Mouse (Mus musculus) spleen, adult 10 weeks (tissue): ENCODE data around the gene Apoa5. TPM values are rescaled to one million over a fixed set of nuclear protein-coding genes. Genes with fewer than 3 reads are reported as not detected.

Experiments used
- polyA plus RNA-seq: library from polyadenylated mRNA; stranded (reverse); fragments of 350-450 nt; fragmentation: Illumina TruSeq; extraction: RNeasy Lipid Tissue Mini Kit (QIAGEN cat#74804); gene quantifications from one replicate; pipeline ENCODE4 v1.2.3, GENCODE M21; 2015; ENCODE audit warnings: low replicate concordance; ENCODE audit not compliant: insufficient read depth

The Apoa5 gene
- not detected for polyA plus RNA-seq

DNA sequence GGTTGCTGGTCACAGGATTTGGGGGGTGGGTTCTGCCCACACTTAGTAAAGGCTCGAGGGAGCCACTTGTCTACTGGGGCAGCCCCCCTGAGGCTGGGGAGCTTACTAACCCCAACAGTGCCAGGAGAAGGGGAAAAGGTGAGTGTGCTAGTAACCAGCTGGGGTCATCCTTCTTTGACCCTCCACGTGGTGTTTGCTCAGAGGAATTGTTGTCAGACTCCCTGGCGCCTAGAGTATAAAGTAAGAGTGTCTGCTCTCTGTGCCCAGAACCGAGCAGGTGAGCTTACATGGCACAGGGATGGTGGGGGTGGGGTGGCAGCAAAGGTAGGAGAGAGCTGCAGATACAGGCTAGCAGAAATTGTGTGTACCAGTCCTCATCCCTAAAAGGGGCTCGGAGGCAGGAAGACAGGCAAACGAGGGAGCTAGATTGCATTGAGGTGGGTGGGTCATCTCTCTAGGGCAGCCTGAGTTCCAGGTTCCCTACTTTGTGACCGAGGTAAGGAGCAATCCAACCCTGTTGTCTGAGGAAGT is at the start of gene Apoa5:
Apoa5 (plus strand) TSS at position 291 of the 531 bp plus-strand sequence.

GRCm38 (mm10) chr9:46228491-46228890 is 39.9 kb upstream of the Apoa5 start, which contains the start of gene Apoa1:
Apoa1 (plus strand) TSS chr9:46228580.

GRCm38 (mm10) chr9:46235596-46235648 is 33.0 kb upstream of the Apoa5 start, which contains the start of gene Apoc3:
Apoc3 (minus strand) TSS chr9:46235636.

DNA sequence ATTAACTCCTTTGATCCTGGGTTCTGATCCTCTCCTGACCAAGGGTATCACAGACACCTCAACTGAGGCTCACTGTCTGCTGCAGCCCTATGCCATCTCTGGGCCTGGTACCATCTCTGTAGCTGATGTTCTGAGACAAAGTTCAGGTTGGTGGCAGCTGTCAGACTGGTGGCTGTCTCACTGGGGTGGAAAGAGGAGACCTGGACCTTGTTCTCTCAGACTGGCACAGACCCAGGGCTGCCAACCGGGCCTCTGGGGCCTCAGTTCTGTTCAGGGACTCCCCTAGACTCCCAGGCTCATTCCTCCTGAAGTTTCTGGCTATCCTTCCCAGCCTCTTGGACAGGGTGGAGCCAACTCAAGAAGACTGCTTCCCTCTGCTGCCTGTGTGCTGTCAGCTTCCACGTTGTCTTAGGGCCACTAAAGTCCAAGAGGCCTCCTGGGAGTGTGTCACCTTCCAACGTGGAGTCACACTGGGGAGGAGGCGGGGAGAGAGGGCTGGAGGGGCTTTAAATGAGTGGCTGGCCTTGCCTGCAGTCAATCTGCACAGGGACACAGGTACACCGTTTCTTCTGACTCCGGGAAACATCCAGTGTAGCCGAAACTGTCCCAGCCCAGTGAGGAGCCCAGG is 27.8 kb upstream of the Apoa5 start, which contains the start of gene Apoa4:
Apoa4 (plus strand) TSS at position 171 of the 628 bp plus-strand sequence.

DNA sequence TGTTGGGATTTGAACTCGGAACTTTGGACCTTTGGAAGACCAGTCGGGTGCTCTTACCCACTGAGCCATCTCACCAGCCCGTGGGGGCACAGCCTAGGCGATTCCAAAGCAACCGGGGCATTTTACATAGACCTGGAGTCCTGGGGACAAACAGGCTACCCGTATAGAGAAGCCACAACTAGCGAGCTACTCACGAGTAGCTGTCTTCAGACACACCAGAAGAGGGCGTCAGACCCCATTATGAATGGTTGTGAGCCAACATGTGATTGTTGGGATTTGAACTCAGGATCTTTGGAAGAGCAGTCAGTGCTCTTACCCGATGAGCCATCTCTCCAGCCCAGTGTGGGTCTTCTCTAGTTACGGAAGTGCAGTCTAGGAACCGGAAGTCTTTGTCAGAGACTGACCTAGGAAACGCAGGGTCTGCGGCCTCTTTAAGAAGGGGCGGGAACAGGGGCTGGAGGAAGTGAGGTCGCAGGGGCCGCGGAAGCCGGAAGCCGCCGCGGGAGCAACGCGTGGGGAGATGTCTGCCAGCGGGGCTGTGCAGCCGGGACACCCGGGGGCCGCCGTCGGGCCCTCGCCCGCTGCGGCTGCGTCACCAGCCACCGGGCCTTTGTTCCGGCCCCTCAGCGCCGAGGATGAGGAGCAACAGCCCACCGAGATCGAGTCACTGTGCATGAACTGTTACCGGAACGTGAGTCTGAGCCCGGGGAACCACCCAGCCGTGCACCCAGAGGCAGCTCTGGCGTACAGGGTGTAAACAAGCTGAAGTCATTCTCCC is 4.4 kb downstream of the Apoa5 start, which contains the start of gene Zpr1:
Zpr1 (plus strand) TSS at position 388 of the 778 bp plus-strand sequence.

DNA sequence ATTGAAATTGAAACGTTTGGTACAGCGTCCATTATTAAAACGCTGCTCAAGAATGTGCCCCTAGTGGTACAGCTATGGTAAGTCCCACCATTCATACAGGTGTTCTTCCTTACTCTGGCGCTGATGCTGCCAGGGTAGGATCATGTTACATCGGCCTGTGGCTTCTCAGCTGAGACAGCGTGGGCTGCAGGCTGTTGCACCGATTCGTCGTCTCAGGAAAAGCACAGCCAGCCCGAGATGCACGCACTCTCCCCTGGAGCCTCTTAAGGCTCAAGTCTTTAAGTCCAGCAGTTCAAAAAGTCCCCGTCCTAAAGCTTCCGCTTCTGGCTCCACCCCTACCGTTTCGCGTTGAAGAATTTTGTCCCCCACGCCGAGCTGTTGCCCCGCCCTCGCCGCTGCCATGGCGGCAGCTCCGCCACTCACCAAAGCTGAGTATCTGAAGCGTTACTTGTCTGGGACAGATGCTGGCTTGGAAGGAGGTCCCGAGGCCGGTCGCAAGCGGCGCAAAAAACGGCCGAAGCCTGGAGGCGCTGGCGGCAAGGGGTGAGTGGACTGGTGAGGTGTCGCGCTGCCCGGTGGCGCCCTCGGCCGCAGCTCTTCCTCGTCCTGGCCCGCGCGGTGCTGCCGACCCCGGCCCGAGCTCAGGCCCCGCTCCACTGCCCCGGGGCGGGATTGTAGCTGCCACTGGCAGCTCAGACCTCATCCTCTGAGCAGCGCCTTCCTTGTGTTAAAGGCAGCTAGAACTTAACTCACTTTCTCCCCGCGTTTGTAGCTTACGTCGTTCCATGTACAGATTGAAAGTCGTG is 14.4 kb downstream of the Apoa5 start, which contains the start of gene Bud13:
Bud13 (plus strand) TSS at position 378 of the 806 bp plus-strand sequence.

DNA sequence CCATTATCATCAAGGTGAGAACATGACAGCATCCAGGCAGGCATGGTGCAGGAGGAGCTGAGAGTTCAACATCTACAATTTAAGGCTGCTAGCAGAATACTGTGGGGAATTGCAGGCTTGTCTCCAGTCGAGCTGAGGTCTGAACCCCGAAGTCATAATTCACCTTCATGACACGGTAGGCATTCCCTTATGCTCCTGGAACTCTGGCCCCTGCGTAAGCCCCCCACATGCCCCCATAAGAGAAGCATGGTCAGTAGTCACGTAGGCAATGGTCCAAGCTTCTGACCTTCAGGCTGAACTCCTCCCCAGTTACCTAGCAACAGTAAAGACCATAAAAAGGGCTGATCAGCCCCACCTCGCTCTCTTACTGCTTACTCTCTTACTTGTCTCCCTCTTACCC is 51.5 kb downstream of the Apoa5 start, which contains the start of gene 4931429L15Rik:
4931429L15Rik (minus strand) TSS at position 101 of the 400 bp plus-strand sequence.

Other genes starting within 250 kb of the Apoa5 start
- gene Apoa1, start 40.1 kb upstream of the Apoa5 start, polyA plus RNA-seq: not detected
- not detected for gene Apoc3, start 33.0 kb upstream of the Apoa5 start, polyA plus RNA-seq
- gene Apoa4, start 27.9 kb upstream of the Apoa5 start, polyA plus RNA-seq: 0.29 TPM
- 66.0 TPM for gene Zpr1, start 4.4 kb downstream of the Apoa5 start, polyA plus RNA-seq
- gene Bud13, start 14.4 kb downstream of the Apoa5 start, polyA plus RNA-seq: 14.8 TPM
- gene 4931429L15Rik, start 51.4 kb downstream of the Apoa5 start, polyA plus RNA-seq: not detected